Mouse (Mus musculus) MEL (cell line): ENCODE measurements around the gene Fam98c. TPM values are rescaled to one million over a fixed set of nuclear protein-coding genes. Genes with fewer than 3 reads are reported as not detected.

Experiments used
- DNase-seq: peaks from one replicate; pipeline ENCODE4 v3.0.0; 2011; ENCODE audit warnings: low read depth, low spot score
- H3K27ac ChIP-seq: 2 replicates; pipeline ENCODE4 v1.5.1; 2012; ENCODE audit warnings: low read depth, mild to moderate bottlenecking, control low read depth, low read length, moderate library complexity; ENCODE audit not compliant: control insufficient read depth
- H3K27me3 ChIP-seq, 2 experiments: fragments of 150-350 bp in 1 of 2; sonication (generic) in 1 of 2; 2 replicates each; pipeline ENCODE4 v1.6.1; 2012; ENCODE audit warnings: low read length in 2 of 2, mild to moderate bottlenecking in 2 of 2, improper control_type of control experiment in 1 of 2, moderate library complexity in 1 of 2; ENCODE audit not compliant: insufficient read depth in 2 of 2, control insufficient read depth in 1 of 2
- H3K36me3 ChIP-seq, 2 experiments: 2 replicates each; pipeline ENCODE4 v1.6.1; 2012 to 2014; ENCODE audit warnings: low read length in 2 of 2, improper control_type of control experiment in 1 of 2, inconsistent platforms in 1 of 2, mild to moderate bottlenecking in 1 of 2; ENCODE audit not compliant: insufficient read depth in 2 of 2, control insufficient read depth in 1 of 2
- H3K4me1 ChIP-seq, 2 experiments: fragments of 150-350 bp in 1 of 2; sonication (generic) in 1 of 2; 2 replicates each; pipeline ENCODE4 v1.6.1; 2012; ENCODE audit warnings: low read length in 2 of 2, improper control_type of control experiment in 1 of 2, mild to moderate bottlenecking in 1 of 2; ENCODE audit not compliant: insufficient read depth in 2 of 2, control insufficient read depth in 1 of 2
- H3K4me3 ChIP-seq, 2 experiments: fragments of 150-350 bp in 1 of 2; sonication (generic) in 1 of 2; 2 replicates each; pipeline ENCODE4 v1.5.1; 2012; ENCODE audit warnings: low read depth in 2 of 2, low read length in 2 of 2, mild to moderate bottlenecking in 2 of 2, moderate library complexity in 2 of 2, control low read depth in 1 of 2, improper control_type of control experiment in 1 of 2; ENCODE audit not compliant: control insufficient read depth in 1 of 2, insufficient read depth in 1 of 2
- H3K79me2 ChIP-seq: 2 replicates; pipeline ENCODE4 v1.6.1; 2012; ENCODE audit warnings: mild to moderate bottlenecking, low read length, moderate library complexity; ENCODE audit not compliant: control insufficient read depth, poor library complexity, insufficient read depth
- H3K9ac ChIP-seq: 2 replicates; pipeline ENCODE4 v1.6.1; 2012; ENCODE audit warnings: low read depth, mild to moderate bottlenecking, control low read depth, low read length, moderate library complexity; ENCODE audit not compliant: control insufficient read depth, poor library complexity, severe bottlenecking
- H3K9me3 ChIP-seq: fragments of 150-350 bp; sonication (generic); replicated peaks from 2 replicates; pipeline ENCODE4 v1.6.1; 2012; ENCODE audit warnings: mild to moderate bottlenecking, low read length, improper control_type of control experiment, moderate library complexity; ENCODE audit not compliant: insufficient read depth
- CTCF ChIP-seq, 3 experiments: IDR thresholded peaks in 2 of 3; conservative IDR thresholded peaks in 1 of 3; 2 replicates each; pipeline ENCODE4 v1.5.1; 2011 to 2012; ENCODE audit warnings: low read length in 3 of 3, low read depth in 2 of 3, mild to moderate bottlenecking in 2 of 3, improper control_type of control experiment in 1 of 3, inconsistent platforms in 1 of 3, mixed read lengths in 1 of 3, moderate library complexity in 1 of 3; ENCODE audit not compliant: control insufficient read depth in 1 of 3, insufficient read depth in 1 of 3, poor library complexity in 1 of 3, severe bottlenecking in 1 of 3
- E2F4 ChIP-seq: IDR thresholded peaks from 2 replicates; pipeline ENCODE4 v1.6.1; 2011; ENCODE audit warnings: low read depth, low read length, improper control_type of control experiment, borderline replicate concordance
- ELF1 ChIP-seq: IDR thresholded peaks from 2 replicates; pipeline ENCODE4 v1.6.1; 2014; ENCODE audit warnings: low read depth, mild to moderate bottlenecking, inconsistent platforms, low read length, improper control_type of control experiment, moderate library complexity
- EP300 ChIP-seq, 2 experiments: IDR thresholded peaks; 2 replicates each; pipeline ENCODE4 v1.6.1; 2011; ENCODE audit warnings: improper control_type of control experiment in 2 of 2, low read length in 2 of 2, low read depth in 1 of 2, mild to moderate bottlenecking in 1 of 2
- ETS1 ChIP-seq: IDR thresholded peaks from 2 replicates; pipeline ENCODE4 v1.6.1; 2012; ENCODE audit warnings: low read depth, mild to moderate bottlenecking, inconsistent platforms, low read length, improper control_type of control experiment, moderate library complexity
- GATA1 ChIP-seq: IDR thresholded peaks from 2 replicates; pipeline ENCODE4 v1.6.1; 2011; ENCODE audit warnings: low read depth, low read length, improper control_type of control experiment
- HCFC1 ChIP-seq: IDR thresholded peaks from 2 replicates; pipeline ENCODE4 v1.6.1; 2012; ENCODE audit warnings: low read depth, mild to moderate bottlenecking, inconsistent platforms, low read length, improper control_type of control experiment, moderate library complexity
- MAX ChIP-seq: IDR thresholded peaks from 2 replicates; pipeline ENCODE4 v1.6.1; 2011; ENCODE audit warnings: low read length, improper control_type of control experiment
- MAZ ChIP-seq: IDR thresholded peaks from 2 replicates; pipeline ENCODE4 v1.6.1; 2012; ENCODE audit warnings: low read depth, mild to moderate bottlenecking, inconsistent platforms, low read length, improper control_type of control experiment
- MYB ChIP-seq: IDR thresholded peaks from 2 replicates; pipeline ENCODE4 v1.6.1; 2011; ENCODE audit warnings: mild to moderate bottlenecking, low read depth, low read length, improper control_type of control experiment
- MYC ChIP-seq: IDR thresholded peaks from 2 replicates; pipeline ENCODE4 v1.6.1; 2011; ENCODE audit warnings: low read depth, mild to moderate bottlenecking, low read length, improper control_type of control experiment, moderate library complexity
- POLR2AphosphoS2 ChIP-seq: IDR thresholded peaks from 2 replicates; pipeline ENCODE4 v1.6.1; 2011; ENCODE audit warnings: low read length, improper control_type of control experiment
- POLR2AphosphoS5 ChIP-seq: IDR thresholded peaks from 2 replicates; pipeline ENCODE4 v1.6.1; 2012; ENCODE audit warnings: low read depth, borderline replicate concordance, mild to moderate bottlenecking, inconsistent platforms, low read length, moderate library complexity, mixed read lengths
- RCOR1 ChIP-seq: IDR thresholded peaks from 2 replicates; pipeline ENCODE4 v1.6.1; 2012; ENCODE audit warnings: low read depth, mild to moderate bottlenecking, inconsistent platforms, low read length, improper control_type of control experiment
- SIN3A ChIP-seq: IDR thresholded peaks from 2 replicates; pipeline ENCODE4 v1.6.1; 2012; ENCODE audit warnings: low read length, improper control_type of control experiment, inconsistent platforms
- SMC3 ChIP-seq: IDR thresholded peaks from 2 replicates; pipeline ENCODE4 v1.6.1; 2011; ENCODE audit warnings: low read depth, low read length, improper control_type of control experiment
- TBP ChIP-seq: IDR thresholded peaks from 2 replicates; pipeline ENCODE4 v1.8.0; 2011; ENCODE audit warnings: low read depth, low read length, improper control_type of control experiment
- ZC3H11A ChIP-seq: IDR thresholded peaks from 2 replicates; pipeline ENCODE4 v1.6.1; 2012; ENCODE audit warnings: low read depth, mild to moderate bottlenecking, inconsistent platforms, low read length, improper control_type of control experiment
- ZMIZ1 ChIP-seq: IDR thresholded peaks from 2 replicates; pipeline ENCODE4 v1.6.1; 2012; ENCODE audit warnings: low read depth, mild to moderate bottlenecking, inconsistent platforms, low read length, improper control_type of control experiment, moderate library complexity
- ZNF384 ChIP-seq: IDR thresholded peaks from 2 replicates; pipeline ENCODE4 v1.6.1; 2012; ENCODE audit warnings: low read depth, mild to moderate bottlenecking, inconsistent platforms, low read length, improper control_type of control experiment
- polyA plus RNA-seq, 2 experiments: library from polyadenylated mRNA; stranded (reverse) in 1 of 2; unstranded in 1 of 2; fragments of >175 nt in 1 of 2; fragments of >200 nt in 1 of 2; gene quantifications; 2 replicates each; pipeline versions ENCODE4 v1.2.1 to v1.2.4; 2012; ENCODE audit warnings: low replicate concordance in 2 of 2, low read depth in 1 of 2; ENCODE audit not compliant: insufficient read length in 2 of 2, insufficient read depth in 1 of 2, missing spikeins in 1 of 2
- total RNA-seq: library from RNA; depleted of rRNA; stranded (reverse); fragments of 300-350 nt; gene quantifications from 2 replicates; pipeline ENCODE4 v1.2.3, GENCODE M21; 2012

Fam98c gene
- total and polyA plus RNA-seq, 3 experiments: 14.3 to 32.0 TPM; not detected in 1

DNA sequence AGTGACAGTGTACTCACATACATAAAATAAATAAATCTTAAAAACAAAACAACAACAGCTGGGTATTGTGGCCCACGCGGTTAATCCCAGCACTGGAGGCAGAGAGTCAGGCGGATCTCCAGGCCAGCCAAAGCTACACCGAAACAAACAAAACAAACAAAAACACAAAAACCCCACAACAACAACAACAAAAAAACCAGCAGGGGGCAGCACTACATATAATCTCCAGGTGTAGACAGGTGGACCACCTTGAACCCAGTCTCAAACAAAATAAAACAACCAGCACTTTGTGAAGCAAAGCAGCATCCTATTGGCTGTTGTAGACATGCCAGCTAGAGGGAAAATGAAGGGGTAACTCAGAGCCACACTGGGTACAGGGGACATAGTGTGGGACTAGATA, 22.1 kb upstream of the Fam98c start:
- Histone ChIP-seq H3K9ac (no peak overlapping the region), H3K27ac (no peak overlapping the region), H3K4me3 (no peak overlapping the region), H3K9me3 (no peaks in the 10 kb centered on the region), H3K36me3 (peaks cover 0 to 6% of the 10 kb centered on the region in 2 experiments), H3K27me3 (no peaks in the 10 kb centered on the region), H3K79me2 (peaks cover 23% of the 10 kb centered on the region), H3K4me1 (peaks cover 0 to 15% of the 10 kb centered on the region in 2 experiments; a peak in 3 of 4 replicates)
- TF ChIP-seq TBP (0 out of 2 replicates have a peak, but pooled peaks have one; percentile 29), GATA1 (no peak), CTCF (IDR thresholded peaks at IDR 0.05 in 2 of 3, conservative IDR thresholded peaks at IDR 0.05 in 1 of 3; ENCODE audit: control insufficient read depth in 1 of 3, insufficient read depth in 1 of 3, low read depth in 2 of 3, low read length in 3 of 3, poor library complexity in 1 of 3, severe bottlenecking in 1 of 3) (peak in 2 of 3 experiments; percentile 27 to 41; a peak in 3 of 6 replicates), SMC3 (peak; percentile 14; the same call in 1 of the 2 replicates), SIN3A (no peak), ELF1 (no peak), MAZ (no peak)
- DNase-seq: no peak

DNA sequence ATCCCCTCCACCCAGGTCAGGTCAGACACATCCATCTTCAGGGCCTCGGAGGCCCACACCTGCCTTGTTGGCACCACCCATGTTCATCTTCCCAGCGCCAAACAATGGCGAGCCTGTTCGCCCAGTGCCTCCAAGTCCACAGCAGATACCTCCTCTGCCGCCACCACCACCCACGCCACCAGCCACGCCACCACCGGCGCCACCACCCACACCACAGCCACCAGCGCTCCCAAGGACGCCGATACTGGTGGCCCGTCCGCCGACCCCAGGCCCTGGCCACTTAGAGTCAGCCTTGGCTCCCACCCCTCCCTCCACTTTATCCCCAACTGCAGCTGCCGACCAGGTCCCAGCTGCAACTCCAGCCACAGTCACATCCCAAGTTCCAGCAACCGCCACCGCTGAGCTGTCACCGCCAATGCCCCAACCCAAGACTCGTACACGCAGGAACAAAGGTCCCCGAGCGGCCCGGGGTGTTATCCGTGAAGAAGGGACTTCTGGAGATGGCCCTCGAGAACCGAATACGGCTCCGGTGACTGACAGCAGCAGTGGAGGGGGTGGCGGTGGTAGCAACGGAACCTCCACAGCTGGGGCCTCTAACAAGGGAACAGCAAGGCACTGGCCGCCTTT, 16.5 kb upstream of the Fam98c start:
- TF ChIP-seq HCFC1 (no peak), ZNF384 (no peak), ETS1 (no peak), POLR2AphosphoS2 (no peak; the same call in 1 of the 2 replicates), MYC (no peak), EP300 (IDR thresholded peaks at IDR 0.05; ENCODE audit: low read depth in 1 of 2, low read length in 2 of 2) (no peak), RCOR1 (no peak), SIN3A (no peak), MAX (no peak), ZC3H11A (no peak), MAZ (no peak), POLR2AphosphoS5 (no peak), MYB (no peak), E2F4 (no peak), ZMIZ1 (no peak)
- Histone ChIP-seq H3K4me1 (peaks cover 0 to 11% of the 10 kb centered on the region in 2 experiments; a peak in 2 of 4 replicates), H3K79me2 (no peaks in the 10 kb centered on the region), H3K36me3 (no peaks in the 10 kb centered on the region; a peak in 2 of 4 replicates), H3K9me3 (no peaks in the 10 kb centered on the region), H3K4me3 (no peak overlapping the region), H3K27ac (no peak overlapping the region), H3K9ac (no peak overlapping the region), H3K27me3 (no peaks in the 10 kb centered on the region)
- no peak for DNase-seq
